Mouse (Mus musculus): ENCODE results near the gene Hivep3.

DNA sequence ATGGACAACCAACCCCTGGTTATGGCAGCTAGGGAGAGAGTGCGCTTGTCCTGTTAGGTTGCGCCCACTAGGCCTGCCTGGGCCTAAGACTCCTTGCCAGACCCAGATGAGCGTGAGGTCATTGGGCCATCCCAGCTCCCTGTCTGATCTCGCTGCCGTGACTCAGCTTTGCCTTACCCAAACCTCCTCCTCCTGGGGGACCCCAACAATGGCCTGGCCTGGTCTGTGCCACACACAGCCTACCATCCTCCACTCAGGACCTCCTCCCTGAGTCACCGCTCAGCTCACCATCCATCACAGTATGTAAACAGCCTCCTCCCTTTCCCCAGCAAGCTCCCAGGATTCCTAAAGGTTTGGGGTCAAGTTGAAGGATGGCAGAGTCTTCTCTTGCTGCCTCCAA is 418.3 kb downstream of the Hivep3 start:
- TF ChIP-seq CTCF (IDR thresholded peaks at IDR 0.05; ENCODE audit: insufficient read depth, low read length): no peak
- TF ChIP-seq POLR2A (IDR thresholded peaks at IDR 0.05; ENCODE audit: borderline replicate concordance, extremely low read depth, low read depth, low read length): no peak

Measured in lung, adult 2 months (tissue).